16 mouse cellular contexts compared by ENCODE assay signal in the genomic region with DNA sequence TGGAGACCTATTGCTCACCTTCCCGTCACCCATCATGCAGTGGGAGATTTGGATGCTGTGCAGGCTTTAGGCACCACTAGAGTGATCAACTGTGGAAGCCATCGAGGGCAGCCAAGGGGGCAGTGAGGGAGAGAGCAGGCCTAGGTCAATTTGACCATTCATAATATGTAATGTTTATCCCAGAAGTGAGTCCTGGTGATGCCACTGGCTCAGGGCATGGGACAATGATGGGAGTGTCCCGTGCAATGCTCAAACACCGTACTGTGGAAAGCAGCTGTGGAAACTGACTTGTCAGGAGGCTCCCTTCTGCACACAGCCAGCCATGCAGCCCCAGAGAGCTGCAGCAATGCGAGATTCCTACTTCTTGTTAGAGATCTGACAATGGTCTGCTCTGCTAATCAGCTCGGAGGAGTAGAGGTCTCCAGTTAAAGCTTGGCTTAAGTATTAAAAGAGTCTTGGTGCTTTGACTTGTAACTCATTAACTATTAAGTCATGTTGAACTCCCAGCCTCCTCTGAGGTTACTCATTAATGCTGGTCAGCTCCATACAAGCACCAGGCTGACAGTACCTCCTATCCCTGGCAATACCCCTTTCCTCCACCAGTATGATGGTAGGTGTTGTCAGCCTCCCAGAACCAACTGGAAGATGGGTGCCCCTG. TPM values are rescaled to one million over a fixed set of nuclear protein-coding genes. Genes with fewer than 3 reads are reported as not detected.
DNase-seq lines count a peak whose midpoint lies in the region; ATAC-seq and TF ChIP-seq lines count a peak whose summit lies in the region.
"Had no signal": no experiment of that assay in that cellular context is flagged by ENCODE, and none has a peak within 500 bp of the region (broad histone marks: within the 10 kb centered on the region; RNA-seq: fewer than 3 reads in every experiment).

No protein-coding gene starts in this region.

- H3K4me2 ChIP-seq in lung, postnatal 0 days (replicated peaks; ENCODE audit: low read depth, low read length), result no peak overlapping the region
- H3K4me2 ChIP-seq in kidney, embryonic 16.5 days (replicated peaks; ENCODE audit: low read depth, low read length), result peak overlapping the region; percentile 29; the same call in 1 of the 2 replicates
- H3K4me2 ChIP-seq in liver, embryonic 13.5 days, result 0 out of 2 replicates have a peak overlapping the region, but pooled peaks have one; percentile 24
- H3K4me2 ChIP-seq: heart, embryonic 11.5 days; midbrain, embryonic 13.5 days had no signal

- no peaks in the 10 kb centered on the region for H3K9me3 ChIP-seq in lung, postnatal 0 days (ENCODE audit: low read length)
- no peaks in the 10 kb centered on the region for H3K9me3 ChIP-seq in kidney, embryonic 16.5 days (ENCODE audit: low read length)
- H3K9me3 ChIP-seq in liver, embryonic 13.5 days (replicated peaks), result no peaks in the 10 kb centered on the region
- H3K9me3 ChIP-seq: midbrain, embryonic 13.5 days had no signal

- peak; percentile 29 for DNase-seq in lung, postnatal 0 days (ENCODE audit: low spot score)
- no peak for DNase-seq in lung, adult 2 months
- no peak for DNase-seq in liver, embryonic 13.5 days
- peak; percentile 72 for DNase-seq in yolk sac, embryonic 10.5 days (ENCODE audit: low spot score)
- DNase-seq in heart, postnatal 4 days, result no peak
- DNase-seq in gastrocnemius, postnatal 25 days, result no peak
- DNase-seq in layer of hippocampus, adult 2 months (ENCODE audit: low spot score in 2 of 2), result no peak
- DNase-seq: B cell, adult 2 months; cerebellum, adult 2 months; left cerebral cortex, postnatal 4 days; lung, postnatal 4 days; right cerebral cortex, adult 18-20 months; thymus, adult 18-20 months had no signal

- no peak for TF ChIP-seq POLR2A in lung, adult 2 months (IDR thresholded peaks at IDR 0.05; ENCODE audit: borderline replicate concordance, extremely low read depth, low read depth, low read length)

- ATAC-seq in lung, postnatal 0 days, result peak; percentile 60
- peak; percentile 90 for ATAC-seq in kidney, embryonic 16.5 days (ENCODE audit: low FRiP score, low TSS enrichment)
- peak; percentile 76 for ATAC-seq in liver, embryonic 13.5 days (ENCODE audit: low read depth)
- ATAC-seq: midbrain, embryonic 13.5 days had no signal

- peaks cover 6% of the 10 kb centered on the region; the same call in 1 of the 2 replicates for H3K4me1 ChIP-seq in lung, postnatal 0 days (ENCODE audit: insufficient read depth, low read depth, low read length)
- H3K4me1 ChIP-seq in lung, adult 2 months (ENCODE audit: control insufficient read depth, insufficient read depth, low read length), result no peaks in the 10 kb centered on the region
- H3K4me1 ChIP-seq in kidney, embryonic 16.5 days (ENCODE audit: insufficient read depth, low read length), result peaks cover 33% of the 10 kb centered on the region
- H3K4me1 ChIP-seq in liver, embryonic 13.5 days (replicated peaks), result peaks cover 26% of the 10 kb centered on the region

- TF ChIP-seq CTCF in lung, postnatal 0 days (IDR thresholded peaks at IDR 0.05), result no peak
- TF ChIP-seq CTCF in lung, adult 2 months (IDR thresholded peaks at IDR 0.05; ENCODE audit: insufficient read depth, low read length), result no peak
- TF ChIP-seq CTCF in layer of hippocampus, adult 2 months (conservative IDR thresholded peaks at IDR 0.05), result no peak

- no peak overlapping the region for H3K4me3 ChIP-seq in lung, postnatal 0 days (ENCODE audit: low read depth, low read length)
- H3K4me3 ChIP-seq in lung, adult 2 months (replicated peaks; ENCODE audit: extremely low read depth, low read depth, low read length), result no peak overlapping the region
- H3K4me3 ChIP-seq in kidney, embryonic 16.5 days (ENCODE audit: low read length), result no peak overlapping the region
- no peak overlapping the region for H3K4me3 ChIP-seq in liver, embryonic 13.5 days (replicated peaks)
- no peak overlapping the region for H3K4me3 ChIP-seq in layer of hippocampus, adult 2 months
- H3K4me3 ChIP-seq: midbrain, embryonic 13.5 days had no signal

- H3K9ac ChIP-seq in lung, postnatal 0 days (replicated peaks; ENCODE audit: low read depth), result no peak overlapping the region
- 0 out of 2 replicates have a peak overlapping the region, but pooled peaks have one; percentile 9 for H3K9ac ChIP-seq in kidney, embryonic 16.5 days (replicated peaks; ENCODE audit: low read length)
- H3K9ac ChIP-seq in liver, embryonic 13.5 days, result no peak overlapping the region
- H3K9ac ChIP-seq: midbrain, embryonic 13.5 days had no signal

- WGBS in lung, postnatal 0 days, result 46% methylated on average over 6 of the region's 6 CpGs
- WGBS in lung, adult 2 months, result 55% methylated on average over 6 of the region's 6 CpGs
- WGBS in kidney, embryonic 16.5 days, result 50% methylated on average over 6 of the region's 6 CpGs
- WGBS in liver, embryonic 13.5 days (ENCODE audit: insufficient replicate concordance), result 49% methylated on average over 6 of the region's 6 CpGs

- TF ChIP-seq EP300 in lung, postnatal 0 days (IDR thresholded peaks at IDR 0.05), result no peak

- no peak overlapping the region for H3K27ac ChIP-seq in lung, postnatal 0 days (ENCODE audit: low read length)
- H3K27ac ChIP-seq in kidney, embryonic 16.5 days (ENCODE audit: low read length), result peak overlapping the region; percentile 96
- peak overlapping the region; percentile 79 for H3K27ac ChIP-seq in liver, embryonic 13.5 days
- H3K27ac ChIP-seq in layer of hippocampus, adult 2 months, result no peak overlapping the region
- H3K27ac ChIP-seq: midbrain, embryonic 13.5 days had no signal

- no peaks in the 10 kb centered on the region for H3K36me3 ChIP-seq in lung, postnatal 0 days (ENCODE audit: insufficient read depth, low read length)
- no peaks in the 10 kb centered on the region for H3K36me3 ChIP-seq in kidney, embryonic 16.5 days (ENCODE audit: insufficient read depth, low read length)
- no peaks in the 10 kb centered on the region for H3K36me3 ChIP-seq in liver, embryonic 13.5 days
- H3K36me3 ChIP-seq: midbrain, embryonic 13.5 days had no signal

- H3K27me3 ChIP-seq in lung, postnatal 0 days (replicated peaks; ENCODE audit: insufficient read depth, low read length), result 0 out of 2 replicates have a peak, but pooled peaks cover 5% of the 10 kb centered on the region
- H3K27me3 ChIP-seq in kidney, embryonic 16.5 days (ENCODE audit: insufficient read depth, low read length), result peaks cover 11% of the 10 kb centered on the region; the same call in 1 of the 2 replicates
- H3K27me3 ChIP-seq in liver, embryonic 13.5 days, result peaks cover 53% of the 10 kb centered on the region

RNA-seq across cellular contexts. Expression of a gene that starts 4.6 kb away (rescaled TPM):
- polyA plus RNA-seq in lung, postnatal 0 days (2015; fragmentation: Nextera tagmentation; extraction: Ambion mirVana), result 1.7 and 2.3 TPM in 2 replicates
- polyA plus RNA-seq in lung, adult 2 months (2012; rRNA removed), result 16.7 and 22.5 TPM in 2 replicates
- 11.1 and 13.2 TPM in 2 replicates for polyA plus RNA-seq in kidney, embryonic 16.5 days (2015; fragmentation: Nextera tagmentation; extraction: Ambion mirVana)
- 0.38 and 0.50 TPM in 2 replicates for polyA plus RNA-seq in liver, embryonic 13.5 days (2015; fragmentation: Nextera tagmentation; extraction: Ambion mirVana)
- total RNA-seq in heart, postnatal 4 days (2021), result 1 to 10 TPM; 2.8 to 3.4 TPM
- total RNA-seq in gastrocnemius, postnatal 25 days (2021), result 1 to 10 TPM; 3.0 to 3.5 TPM
- total RNA-seq in layer of hippocampus, adult 2 months (2021), result 10 to 100 TPM; 22.8 to 28.6 TPM

RNA-seq across cellular contexts. Expression of a gene that starts 21.9 kb away (rescaled TPM):
- polyA plus RNA-seq in lung, postnatal 0 days (2015; fragmentation: Nextera tagmentation; extraction: Ambion mirVana), result 16.3 and 20.7 TPM in 2 replicates
- polyA plus RNA-seq in lung, adult 2 months (2012; rRNA removed), result 1.6 and 2.1 TPM in 2 replicates
- polyA plus RNA-seq in kidney, embryonic 16.5 days (2015; fragmentation: Nextera tagmentation; extraction: Ambion mirVana), result 215 and 225 TPM in 2 replicates
- 586 and 708 TPM in 2 replicates for polyA plus RNA-seq in liver, embryonic 13.5 days (2015; fragmentation: Nextera tagmentation; extraction: Ambion mirVana)
- 100 to 1,000 TPM; 166 to 174 TPM for total RNA-seq in heart, postnatal 4 days (2021)
- 1 to 10 TPM; 1.8 to 3.6 TPM for total RNA-seq in gastrocnemius, postnatal 25 days (2021)
- total RNA-seq in layer of hippocampus, adult 2 months (2021), result 1 to 10 TPM; 2.0 to 2.2 TPM

RNA-seq across cellular contexts. Expression of a gene that starts 35.1 kb away (rescaled TPM):
- polyA plus RNA-seq in lung, postnatal 0 days (2015; fragmentation: Nextera tagmentation; extraction: Ambion mirVana), result 22.1 and 26.0 TPM in 2 replicates
- 22.1 and 35.2 TPM in 2 replicates for polyA plus RNA-seq in lung, adult 2 months (2012; rRNA removed)
- polyA plus RNA-seq in kidney, embryonic 16.5 days (2015; fragmentation: Nextera tagmentation; extraction: Ambion mirVana), result 15.6 and 17.0 TPM in 2 replicates
- polyA plus RNA-seq in liver, embryonic 13.5 days (2015; fragmentation: Nextera tagmentation; extraction: Ambion mirVana), result 7.0 and 9.2 TPM in 2 replicates
- 10 to 100 TPM; 32.6 to 35.8 TPM for total RNA-seq in heart, postnatal 4 days (2021)
- total RNA-seq in gastrocnemius, postnatal 25 days (2021), result 1 to 10 TPM; 4.8 to 6.9 TPM
- 1 to 10 TPM; 3.9 to 4.4 TPM for total RNA-seq in layer of hippocampus, adult 2 months (2021)

Comparison
In these comparisons a context has a peak if more than half of its experiments do, and no peak if none do; other contexts are left out.
1. DNase-seq: peak in lung, postnatal 0 days (single experiment) and yolk sac, embryonic 10.5 days (single experiment); none in lung, adult 2 months (single experiment), liver, embryonic 13.5 days (single experiment), heart, postnatal 4 days (single experiment), gastrocnemius, postnatal 25 days (single experiment) and layer of hippocampus, adult 2 months (0 of 2).
2. H3K27ac ChIP-seq: peak in kidney, embryonic 16.5 days (single experiment) and liver, embryonic 13.5 days (single experiment); none in lung, postnatal 0 days (single experiment) and layer of hippocampus, adult 2 months (single experiment).
3. Peak in every context shown above with its lines, with median percentiles within 50 percentile points of each other: ATAC-seq.